Mouse (Mus musculus): ENCODE results near the gene Slc30a4.

DNA sequence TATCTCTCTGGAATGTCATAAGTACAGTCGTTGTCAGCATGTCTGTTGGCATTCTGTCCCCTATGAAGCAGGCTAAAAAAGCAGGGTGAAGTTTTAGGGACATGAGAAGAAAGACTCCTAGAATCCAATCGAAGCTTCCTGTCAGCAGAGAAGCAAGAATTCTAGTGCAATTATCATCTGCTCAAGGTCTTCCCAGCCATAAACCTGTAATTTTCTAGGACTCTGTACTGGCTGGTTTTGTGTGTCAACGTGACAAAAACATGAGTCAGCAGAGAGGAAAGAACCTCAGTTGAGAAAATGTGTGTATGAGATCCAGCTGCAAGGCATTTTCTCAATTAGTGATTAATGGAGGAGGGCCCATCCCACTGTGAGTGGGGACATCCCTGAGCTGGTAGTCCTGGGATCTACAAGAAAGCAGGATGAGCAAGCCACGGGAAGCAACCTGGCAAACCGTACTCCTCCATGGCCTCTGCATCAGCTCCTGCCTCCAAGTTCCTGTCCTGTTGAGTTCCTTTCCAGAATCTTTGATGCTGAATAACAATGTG lies 12.8 kb upstream of the Slc30a4 start:
- TF ChIP-seq POLR2A (IDR thresholded peaks at IDR 0.05; ENCODE audit: borderline replicate concordance, extremely low read depth, low read depth, low read length) = no peak
- no peak for TF ChIP-seq CTCF (IDR thresholded peaks at IDR 0.05; ENCODE audit: insufficient read depth, low read length)

Measured in lung, adult 2 months (tissue).